Mouse (Mus musculus) intestine, embryonic 15.5 days (tissue): Measurements from ENCODE around the gene Ostm1. TPM values are rescaled to one million over a fixed set of nuclear protein-coding genes. Genes with fewer than 3 reads are reported as not detected.

Experiments
- ATAC-seq: fragments of 200-750 bp; cut with Nextera tagmentation; 2 replicates; pipeline ENCODE4 v1.8.0; 2017; ENCODE audit warnings: moderate TSS enrichment, moderate library complexity
- H3K27ac ChIP-seq: fragments of 300-500 bp; sonication (generic); 2 replicates; pipeline ENCODE4 v1.5.1; 2015; ENCODE audit warnings: mild to moderate bottlenecking, inconsistent platforms
- H3K27me3 ChIP-seq: fragments of 300-500 bp; sonication (generic); replicated peaks from 2 replicates; pipeline ENCODE4 v1.6.1; 2015; ENCODE audit warnings: inconsistent platforms
- H3K36me3 ChIP-seq: fragments of 300-500 bp; sonication (generic); 2 replicates; pipeline ENCODE4 v1.6.1; 2015; ENCODE audit warnings: inconsistent platforms
- H3K4me1 ChIP-seq: fragments of 300-500 bp; sonication (generic); replicated peaks from 2 replicates; pipeline ENCODE4 v1.6.1; 2015; ENCODE audit warnings: inconsistent platforms
- H3K4me2 ChIP-seq: fragments of 300-500 bp; sonication (generic); replicated peaks from 2 replicates; pipeline ENCODE4 v1.6.1; 2015; ENCODE audit warnings: mild to moderate bottlenecking, inconsistent platforms
- H3K4me3 ChIP-seq: fragments of 300-500 bp; sonication (generic); replicated peaks from 2 replicates; pipeline ENCODE4 v1.5.1; 2015; ENCODE audit warnings: inconsistent platforms
- H3K9ac ChIP-seq: fragments of 300-500 bp; sonication (generic); 2 replicates; pipeline ENCODE4 v1.6.1; 2015; ENCODE audit warnings: inconsistent platforms
- H3K9me3 ChIP-seq: fragments of 300-500 bp; sonication (generic); 2 replicates; pipeline ENCODE4 v1.6.1; 2016; ENCODE audit warnings: inconsistent platforms
- WGBS: fragments of 180-500 bp; shearing (Covaris S2); methylation state at CpG from one replicate; pipeline ENCODE4 v1.1.7; 2015; 5-methylcytosine and 5-hydroxymethylcytosine counted together
- polyA plus RNA-seq: library from polyadenylated mRNA; unstranded; fragments of >200 nt; fragmentation: Nextera tagmentation; extraction: Ambion mirVana; gene quantifications from 2 replicates; pipeline ENCODE4 v1.2.1, GENCODE M21; 2015

Ostm1 gene
- polyA plus RNA-seq, 1 experiment from 2014 or later, result 16.3 TPM

DNA sequence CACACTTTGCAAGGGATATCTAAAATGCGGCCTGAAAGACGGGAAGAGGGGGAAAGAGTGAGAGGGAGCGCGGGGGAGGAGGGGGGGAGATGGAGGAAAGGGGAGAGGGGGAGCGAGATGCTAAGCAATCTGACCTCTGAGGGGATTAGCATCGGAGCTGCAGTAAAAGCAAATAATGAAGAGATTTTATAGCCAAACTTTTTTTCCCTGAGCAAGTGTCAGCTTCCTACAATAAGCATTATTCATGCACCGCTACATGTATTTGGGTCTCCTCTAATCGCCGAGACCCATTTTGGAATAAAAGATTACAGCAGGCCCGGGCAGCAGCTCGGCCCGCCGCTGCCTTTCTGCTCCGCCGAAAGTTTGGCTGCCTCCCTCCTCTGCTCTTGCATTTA, 5.3 kb upstream of the Ostm1 start:
- ATAC-seq, result no peak
- Histone ChIP-seq H3K27me3 (peaks cover 93% of the 10 kb centered on the region), H3K27ac (no peak overlapping the region), H3K9me3 (no peaks in the 10 kb centered on the region), H3K4me3 (no peak overlapping the region), H3K36me3 (no peaks in the 10 kb centered on the region), H3K4me1 (peaks cover 11% of the 10 kb centered on the region), H3K4me2 (no peak overlapping the region), H3K9ac (no peak overlapping the region)
- 3% methylated on average over 15 of the region's 15 CpGs for WGBS

- 1% methylated on average over 22 of the region's 22 CpGs for WGBS
- H3K4me2 ChIP-seq, result no peak overlapping the region; the same call in 1 of the 2 replicates
These were observed 4.7 kb upstream of the Ostm1 start for GRCm38 (mm10) chr10:42578698-42579474.

GRCm38 (mm10) chr10:42579475-42580130, 4.0 kb upstream of the Ostm1 start:
- Histone ChIP-seq H3K27ac (no peak overlapping the region), H3K4me1 (peaks cover 21% of the 10 kb centered on the region), H3K36me3 (no peaks in the 10 kb centered on the region), H3K9me3 (no peaks in the 10 kb centered on the region), H3K4me2 (no peak overlapping the region; the same call in 1 of the 2 replicates), H3K27me3 (peaks cover 93% of the 10 kb centered on the region), H3K9ac (no peak overlapping the region), H3K4me3 (peak overlapping the region; percentile 7; the same call in 1 of the 2 replicates)
- 0 out of 2 replicates have a peak, but pooled peaks have one; percentile 20 for ATAC-seq
- under 1% methylated on average over 40 of the region's 41 CpGs for WGBS

More at GRCm38 (mm10) chr10:42578698-42579474, 4.7 kb upstream of the Ostm1 start:
- Histone ChIP-seq H3K4me3 (peak overlapping the region; percentile 7; the same call in 1 of the 2 replicates), H3K27me3 (peaks cover 93% of the 10 kb centered on the region), H3K9ac (no peak overlapping the region), H3K36me3 (no peaks in the 10 kb centered on the region), H3K27ac (no peak overlapping the region), H3K9me3 (no peaks in the 10 kb centered on the region), H3K4me1 (peaks cover 15% of the 10 kb centered on the region)
- no peak for ATAC-seq

- H3K27me3 ChIP-seq, result peaks cover 93% of the 10 kb centered on the region
- H3K4me3 ChIP-seq, result peak overlapping the region; percentile 7; the same call in 1 of the 2 replicates
- 0 out of 2 replicates have a peak, but pooled peaks have one; percentile 8 for ATAC-seq
- 2% methylated on average over 29 of the region's 29 CpGs for WGBS
- H3K9me3 ChIP-seq, result no peaks in the 10 kb centered on the region
- H3K9ac ChIP-seq, result no peak overlapping the region
- no peak overlapping the region for H3K27ac ChIP-seq
- no peaks in the 10 kb centered on the region for H3K36me3 ChIP-seq
- H3K4me2 ChIP-seq, result no peak overlapping the region
- H3K4me1 ChIP-seq, result peaks cover 22% of the 10 kb centered on the region
These were observed 3.3 kb upstream of the Ostm1 start for GRCm38 (mm10) chr10:42580131-42580950.

GRCm38 (mm10) chr10:42580951-42581277, 2.7 kb upstream of the Ostm1 start:
- no peak overlapping the region for H3K9ac ChIP-seq
- no peak overlapping the region for H3K4me2 ChIP-seq
- H3K4me1 ChIP-seq, result peaks cover 22% of the 10 kb centered on the region
- H3K27ac ChIP-seq, result no peak overlapping the region
- H3K9me3 ChIP-seq, result no peaks in the 10 kb centered on the region
- peaks cover 93% of the 10 kb centered on the region for H3K27me3 ChIP-seq
- 5% methylated on average over 7 of the region's 7 CpGs for WGBS
- ATAC-seq, result no peak
- no peaks in the 10 kb centered on the region for H3K36me3 ChIP-seq
- no peak overlapping the region for H3K4me3 ChIP-seq

DNA sequence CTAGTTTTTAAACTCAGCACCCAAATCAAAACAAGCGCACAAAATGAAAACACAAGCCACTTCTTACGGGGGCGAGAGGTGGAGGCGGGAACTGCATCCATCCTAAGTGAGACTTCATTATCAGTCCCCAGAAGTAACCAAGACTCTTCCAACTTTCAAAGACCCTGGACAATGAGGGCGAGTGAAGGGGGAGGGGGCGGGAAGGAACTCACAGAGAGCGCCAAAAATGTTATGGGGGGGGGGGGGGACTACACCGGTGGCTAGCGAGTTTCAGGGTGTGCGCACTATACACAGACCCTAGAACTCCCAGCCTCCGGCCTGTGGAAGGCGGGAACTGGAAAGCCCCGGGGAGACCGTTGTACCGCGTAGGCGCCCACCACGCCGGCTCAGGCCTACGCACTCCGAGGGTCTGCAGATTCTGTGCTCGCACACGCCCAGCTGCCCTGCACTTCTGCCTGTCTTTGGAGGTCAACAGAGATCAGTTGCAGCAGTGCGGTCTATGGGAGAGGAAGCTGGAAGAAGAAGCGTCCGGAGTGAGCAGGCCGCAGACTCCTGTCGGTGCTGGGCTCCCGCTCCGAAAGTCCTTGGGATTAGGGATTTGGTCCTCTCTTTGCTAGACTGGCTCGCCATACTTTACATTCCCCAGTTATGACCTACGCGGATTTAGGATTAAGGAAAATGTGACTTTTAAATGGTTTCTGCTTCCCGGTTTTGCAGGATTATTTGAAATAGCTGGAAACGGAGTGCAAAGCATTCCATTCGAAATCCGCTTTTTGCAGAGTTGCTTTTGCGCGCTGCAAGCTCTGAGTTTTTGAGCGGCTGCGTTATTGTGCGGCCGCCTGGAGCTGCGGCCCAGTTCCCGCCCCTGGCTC, 1.7 kb upstream of the Ostm1 start:
- H3K9ac ChIP-seq, result no peak overlapping the region
- H3K4me1 ChIP-seq, result peaks cover 22% of the 10 kb centered on the region
- no peak overlapping the region; the same call in 1 of the 2 replicates for H3K4me3 ChIP-seq
- no peaks in the 10 kb centered on the region for H3K9me3 ChIP-seq
- 3% methylated on average over 45 of the region's 45 CpGs for WGBS
- peaks cover 96% of the 10 kb centered on the region for H3K27me3 ChIP-seq
- no peak for ATAC-seq
- peak overlapping the region; percentile 1; the same call in 1 of the 2 replicates for H3K4me2 ChIP-seq
- H3K27ac ChIP-seq, result no peak overlapping the region
- H3K36me3 ChIP-seq, result no peaks in the 10 kb centered on the region

DNA sequence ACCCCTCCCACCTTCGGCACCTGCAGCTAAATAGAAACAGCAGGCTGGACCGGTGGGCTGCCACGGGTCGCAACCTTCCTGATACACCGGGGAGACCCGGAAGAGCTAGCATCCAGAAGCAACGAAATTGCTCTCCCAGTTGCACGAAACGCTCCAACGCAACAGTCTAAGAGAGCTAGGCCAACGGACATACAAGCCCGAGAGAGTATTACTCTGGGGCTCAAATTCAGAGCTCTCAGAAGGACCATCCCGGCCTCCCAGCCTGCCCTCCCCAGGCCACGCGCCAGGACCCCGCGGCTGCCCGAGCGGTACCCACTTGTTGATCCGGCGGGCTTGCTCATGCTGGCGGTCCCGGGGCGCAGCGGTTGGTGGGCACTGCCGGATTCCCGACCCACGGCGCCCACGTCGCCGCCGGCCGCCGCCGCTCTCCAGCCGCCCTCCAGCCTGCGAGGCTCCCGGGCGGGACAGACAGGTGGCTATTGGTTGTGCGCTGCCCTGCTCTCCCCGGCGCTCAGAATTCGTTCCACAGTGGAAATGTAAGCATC, 984 bp upstream of the Ostm1 start:
- H3K4me3 ChIP-seq, result no peak overlapping the region; the same call in 1 of the 2 replicates
- H3K27ac ChIP-seq, result no peak overlapping the region
- H3K4me2 ChIP-seq, result peak overlapping the region; percentile 34; the same call in 1 of the 2 replicates
- no peaks in the 10 kb centered on the region for H3K36me3 ChIP-seq
- ATAC-seq, result no peak
- 1% methylated on average over 44 of the region's 44 CpGs for WGBS
- peaks cover 95% of the 10 kb centered on the region for H3K27me3 ChIP-seq
- H3K9ac ChIP-seq, result no peak overlapping the region
- no peaks in the 10 kb centered on the region for H3K9me3 ChIP-seq
- H3K4me1 ChIP-seq, result peaks cover 22% of the 10 kb centered on the region

GRCm38 (mm10) chr10:42583902-42584435, 347 bp downstream of the Ostm1 start:
- Histone ChIP-seq H3K4me3 (0 out of 2 replicates have a peak overlapping the region, but pooled peaks have one; percentile 4), H3K9ac (no peak overlapping the region), H3K4me1 (peaks cover 22% of the 10 kb centered on the region), H3K9me3 (no peaks in the 10 kb centered on the region), H3K4me2 (peak overlapping the region; percentile 14; the same call in 1 of the 2 replicates), H3K36me3 (no peaks in the 10 kb centered on the region), H3K27me3 (peaks cover 94% of the 10 kb centered on the region), H3K27ac (no peak overlapping the region)
- WGBS, result 2% methylated on average over 32 of the region's 32 CpGs
- no peak for ATAC-seq

- peaks cover 22% of the 10 kb centered on the region for H3K4me1 ChIP-seq
- no peak for ATAC-seq
- no peak overlapping the region for H3K9ac ChIP-seq
- no peaks in the 10 kb centered on the region for H3K36me3 ChIP-seq
- WGBS, result 2% methylated on average over 37 of the region's 37 CpGs
- no peaks in the 10 kb centered on the region for H3K9me3 ChIP-seq
- no peak overlapping the region for H3K27ac ChIP-seq
- peak overlapping the region; percentile 14; the same call in 1 of the 2 replicates for H3K4me2 ChIP-seq
- 0 out of 2 replicates have a peak overlapping the region, but pooled peaks have one; percentile 4 for H3K4me3 ChIP-seq
- H3K27me3 ChIP-seq, result peaks cover 94% of the 10 kb centered on the region
These were observed 888 bp downstream of the Ostm1 start for GRCm38 (mm10) chr10:42584436-42584983.

DNA sequence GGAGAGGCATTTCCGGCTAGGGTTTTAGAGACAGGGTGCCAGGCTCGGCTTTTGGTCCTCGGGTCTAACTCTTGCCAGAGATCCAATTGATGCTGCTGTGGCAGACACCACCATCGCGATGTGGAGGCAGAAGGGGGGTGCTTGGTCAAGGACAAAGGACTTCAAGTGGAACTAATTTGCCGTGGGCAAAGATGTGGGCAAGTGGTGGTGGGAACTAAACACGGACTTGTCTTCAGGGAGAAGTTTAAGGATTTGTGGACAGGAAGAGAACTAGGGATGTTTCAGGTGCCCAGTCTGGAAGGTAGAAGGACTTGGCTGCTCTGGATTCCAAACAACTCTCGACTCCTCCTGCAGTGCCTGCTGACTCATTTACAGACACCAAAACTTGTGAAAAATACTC, 1.5 kb downstream of the Ostm1 start:
- H3K4me3 ChIP-seq, result no peak overlapping the region
- H3K4me2 ChIP-seq, result no peak overlapping the region
- no peaks in the 10 kb centered on the region for H3K36me3 ChIP-seq
- no peaks in the 10 kb centered on the region for H3K9me3 ChIP-seq
- no peak overlapping the region for H3K27ac ChIP-seq
- H3K27me3 ChIP-seq, result peaks cover 94% of the 10 kb centered on the region
- H3K4me1 ChIP-seq, result peaks cover 17% of the 10 kb centered on the region
- H3K9ac ChIP-seq, result no peak overlapping the region
- no peak for ATAC-seq
- WGBS, result 3% methylated on average over 8 of the region's 8 CpGs
